Mouse (Mus musculus) right cerebral cortex, adult 18-20 months (tissue): Measurements from ENCODE around the gene Exoc3l4.

Experiments
- DNase-seq: peaks from one replicate; pipeline ENCODE4 v3.0.0; 2022; ENCODE audit warnings: mixed read lengths

Exoc3l4 gene

DNA sequence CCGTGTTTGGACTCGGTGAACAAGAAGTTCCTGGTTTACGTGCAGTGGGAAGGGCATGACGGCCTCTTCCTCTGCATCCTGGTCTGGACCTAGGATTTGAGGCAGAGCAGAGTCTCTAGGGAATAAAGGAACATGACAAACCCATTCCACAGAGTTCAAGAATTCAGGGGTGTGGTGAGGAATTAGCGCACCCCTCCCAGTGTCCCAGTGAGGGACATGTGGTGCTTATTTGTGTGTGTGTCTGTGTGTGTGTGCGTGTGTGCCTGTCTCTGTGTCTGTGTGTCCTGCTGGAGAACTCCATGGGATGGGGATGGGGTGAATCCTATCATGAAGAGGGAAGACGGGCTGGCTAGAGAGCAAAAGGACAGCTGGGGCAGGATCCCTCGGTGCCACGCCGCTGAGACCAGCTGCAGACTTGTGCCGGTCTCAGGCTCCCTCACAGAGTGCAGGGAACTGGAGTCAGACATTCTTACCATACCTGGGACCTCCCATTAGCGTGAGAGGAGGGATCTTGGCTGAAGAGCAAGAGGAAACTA is 38.6 kb downstream of the Exoc3l4 start:
- no peak for DNase-seq

GRCm38 (mm10) chr12:111455860-111456259 is 39.0 kb downstream of the Exoc3l4 start:
- no peak for DNase-seq

DNA sequence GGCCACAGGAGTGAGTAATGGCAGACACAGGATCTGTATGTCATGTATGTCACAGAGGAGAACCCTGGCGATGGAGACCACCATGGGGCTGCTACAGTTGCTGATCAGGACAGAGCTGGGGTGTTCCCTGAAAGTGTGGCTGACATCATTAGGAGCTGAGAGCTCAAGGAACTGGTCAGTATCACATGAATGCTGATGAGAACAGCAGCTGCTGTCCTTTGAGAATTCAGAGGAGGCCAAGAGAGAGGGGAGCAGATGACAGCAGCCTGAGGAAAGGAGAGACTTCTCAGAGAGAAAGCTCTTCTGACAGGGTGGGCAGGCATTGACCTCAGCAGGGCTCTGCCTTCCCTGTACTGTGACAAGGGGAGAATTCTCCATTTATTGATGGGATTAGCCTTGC is 40.9 kb downstream of the Exoc3l4 start:
- no peak for DNase-seq

- DNase-seq, result no peak
These were observed 46.8 kb downstream of the Exoc3l4 start for GRCm38 (mm10) chr12:111463570-111463969.

GRCm38 (mm10) chr12:111466369-111466768 is 49.6 kb downstream of the Exoc3l4 start:
- DNase-seq, result no peak

DNA sequence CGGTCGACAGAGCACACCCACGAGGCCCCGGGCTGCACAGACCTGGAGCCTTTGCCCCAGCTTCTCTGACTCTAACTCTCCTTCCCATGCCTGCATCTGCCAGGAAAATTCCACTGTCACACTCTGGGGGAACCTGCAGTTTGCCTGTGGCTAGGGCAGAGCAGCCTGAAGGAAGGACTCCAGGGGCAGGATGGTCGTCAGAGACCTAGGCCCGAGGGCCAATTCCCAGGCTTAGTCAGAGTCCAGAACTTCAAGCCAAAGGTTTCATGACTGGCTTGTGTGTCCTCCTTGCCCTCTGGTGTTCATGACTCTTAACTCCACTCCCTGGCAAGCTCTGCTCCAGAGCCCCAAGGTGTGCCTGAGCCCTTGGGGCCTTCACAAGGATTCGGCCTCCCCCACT is 51.4 kb downstream of the Exoc3l4 start:
- DNase-seq, result no peak

GRCm38 (mm10) chr12:111469507-111469906 is 52.7 kb downstream of the Exoc3l4 start:
- peak; percentile 63 for DNase-seq

DNA sequence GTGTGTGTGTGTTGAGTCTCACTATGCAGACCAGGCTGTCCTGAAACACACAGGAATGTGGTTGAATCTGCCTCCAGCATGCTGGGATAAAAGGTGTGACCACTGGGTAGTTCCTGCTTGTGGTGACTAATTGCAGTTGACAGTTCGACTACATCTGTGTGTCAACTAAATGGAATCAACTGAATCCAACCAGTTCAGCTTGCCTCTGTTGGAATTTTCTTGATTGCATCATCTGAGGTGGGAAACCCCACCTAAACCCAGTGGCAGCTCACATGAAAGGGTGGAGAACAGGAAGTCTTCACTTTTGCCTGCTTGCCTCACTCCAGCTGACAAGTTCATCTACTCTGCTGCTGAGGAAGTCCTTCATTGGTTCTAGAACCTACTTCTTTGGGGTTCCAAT is 54.3 kb downstream of the Exoc3l4 start:
- DNase-seq, result no peak

DNA sequence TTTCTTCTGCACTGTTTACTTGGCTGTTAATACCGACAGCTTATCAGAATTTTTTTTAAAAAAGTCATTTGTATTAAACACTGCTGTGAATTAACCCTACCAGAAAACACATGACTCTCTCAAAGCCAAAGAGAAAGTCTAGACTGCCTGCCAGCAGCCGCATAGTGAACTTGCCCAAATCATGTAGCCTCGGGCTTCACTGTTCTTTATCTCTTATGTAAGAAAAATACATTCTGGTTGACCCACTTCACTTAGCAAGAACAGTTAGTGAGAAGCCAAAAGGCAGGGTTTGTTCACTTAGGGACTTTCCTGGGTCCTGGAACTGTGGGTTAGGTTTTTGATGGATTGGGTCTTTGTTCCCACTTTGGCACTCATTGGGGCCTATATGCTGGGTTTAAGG is 54.9 kb downstream of the Exoc3l4 start:
- DNase-seq, result no peak

GRCm38 (mm10) chr12:111472886-111473285 is 56.1 kb downstream of the Exoc3l4 start:
- no peak for DNase-seq

- DNase-seq, result no peak
These were observed 57.6 kb downstream of the Exoc3l4 start for GRCm38 (mm10) chr12:111474384-111474783.

GRCm38 (mm10) chr12:111474893-111475643 is 58.3 kb downstream of the Exoc3l4 start:
- peak; percentile 21 for DNase-seq

- DNase-seq, result no peak
These were observed 62.1 kb downstream of the Exoc3l4 start for GRCm38 (mm10) chr12:111478924-111479323.

GRCm38 (mm10) chr12:111479917-111480316 is 63.1 kb downstream of the Exoc3l4 start:
- DNase-seq, result no peak
